Mouse (Mus musculus) T-cell, adult 2 months (primary cell): ENCODE measurements around the gene Stox1.
"Not testable (repeated sequence)": the region's sequence is repeated elsewhere in the genome, so short reads cannot be mapped to it uniquely, and the experiment has no call there.

ENCODE experiments used
- DNase-seq: peaks from one replicate; pipeline ENCODE4 v3.0.0; 2022; ENCODE audit warnings: low spot score

Gene Stox1

DNA sequence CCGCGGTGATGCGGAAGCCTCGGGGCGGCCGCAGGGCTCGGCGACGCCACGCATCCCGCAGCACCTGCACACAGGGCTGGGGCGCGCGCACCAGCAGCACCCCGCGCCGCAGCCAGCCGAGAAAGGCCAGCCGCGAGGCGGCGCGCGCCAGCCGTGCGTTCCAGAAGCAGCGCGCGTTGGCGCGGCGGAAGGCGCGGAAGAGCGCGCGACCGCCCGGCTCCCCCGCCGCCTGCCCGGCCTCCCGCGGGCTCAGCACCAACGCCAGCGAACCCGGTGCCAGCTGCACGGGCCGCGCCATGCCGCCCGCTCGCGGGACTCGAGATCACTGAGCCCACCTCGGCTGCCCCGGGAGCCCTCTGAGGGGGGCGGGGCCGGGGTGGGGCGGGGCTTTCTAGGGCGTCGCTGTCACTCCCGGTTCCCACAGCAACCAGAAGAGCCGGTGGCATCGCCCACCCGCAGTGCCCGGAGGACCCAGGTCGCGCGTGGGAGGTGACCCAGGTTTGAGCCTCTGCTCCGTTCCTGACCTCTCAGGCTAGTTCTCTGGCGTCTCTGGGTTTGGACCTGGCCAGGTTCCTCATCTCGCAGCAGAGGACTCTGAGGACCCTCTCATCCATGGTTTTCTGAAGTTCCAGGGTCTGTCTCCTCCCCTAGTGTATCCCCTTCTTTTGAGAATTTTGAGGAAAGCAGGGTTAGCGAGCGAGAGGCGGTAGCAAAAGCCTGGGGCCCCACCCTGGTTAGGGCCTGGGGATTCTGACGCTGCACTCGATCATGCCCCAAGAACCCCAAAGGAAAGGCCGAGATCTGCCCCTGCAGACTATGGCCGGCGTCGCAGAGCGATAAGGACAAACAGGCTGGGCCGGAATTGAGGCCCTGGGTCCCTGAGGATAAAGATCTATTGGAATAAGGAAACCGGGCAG is at the start of gene Stox1:
TSS of gene Stox1 (minus strand) at position 358 of the 917 bp plus-strand sequence.
- DNase-seq = peak; percentile 27

DNA sequence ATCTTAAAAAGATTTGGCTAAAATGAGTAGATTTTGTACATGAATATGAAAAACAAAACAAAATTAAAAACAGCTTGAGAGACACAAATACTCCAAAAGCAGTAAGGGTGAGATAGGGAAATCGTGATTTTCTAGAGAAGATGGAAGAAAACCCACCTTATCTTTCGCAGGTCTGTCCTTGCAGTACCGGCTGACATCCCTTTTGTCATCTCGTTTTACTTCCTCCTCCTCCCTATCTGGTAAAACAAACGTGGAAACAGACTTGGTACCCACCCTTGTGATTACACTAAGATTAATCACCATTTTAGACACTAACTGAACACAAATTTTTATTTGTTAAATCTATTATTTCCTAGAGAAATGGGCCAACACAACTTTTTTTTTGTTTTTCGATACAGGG is 24.9 kb upstream of the Stox1 start:
- no peak for DNase-seq

DNA sequence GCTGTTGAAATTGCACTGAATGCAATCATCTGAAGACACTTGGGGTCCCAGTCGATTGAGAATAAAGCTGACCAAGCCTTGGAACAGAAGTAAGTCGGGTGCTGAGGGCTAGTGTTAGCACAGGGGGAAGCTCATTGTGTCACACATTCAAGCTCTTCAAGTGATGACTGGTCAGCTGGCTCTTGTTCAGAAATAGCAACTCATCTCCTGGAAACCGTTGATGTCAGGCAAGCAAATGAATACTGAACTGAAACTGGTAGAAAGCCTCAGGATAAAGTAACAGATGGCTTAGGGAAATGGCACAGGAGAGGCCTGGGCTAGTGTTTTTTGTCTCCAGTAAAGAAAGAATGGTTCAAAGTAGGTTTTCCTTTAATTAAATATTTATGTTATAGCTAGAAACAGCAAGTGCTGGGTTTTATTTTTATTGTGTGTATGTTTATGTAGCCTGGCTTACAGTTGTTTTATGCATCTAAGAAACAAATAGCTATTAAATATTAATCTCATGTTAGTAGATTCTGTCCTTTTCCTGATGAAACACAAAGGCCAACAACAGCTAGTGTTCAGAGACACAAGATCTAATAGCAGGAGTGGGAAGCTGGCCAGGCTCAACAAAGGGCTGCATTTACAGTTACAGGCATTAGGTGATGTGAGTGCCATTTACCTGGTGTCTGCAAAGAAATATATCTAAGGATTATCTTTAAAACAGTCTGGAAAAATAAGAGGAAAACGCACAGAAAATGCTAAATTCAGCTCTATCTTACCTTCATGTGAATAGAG is 14.2 kb upstream of the Stox1 start:
- DNase-seq = no peak

DNA sequence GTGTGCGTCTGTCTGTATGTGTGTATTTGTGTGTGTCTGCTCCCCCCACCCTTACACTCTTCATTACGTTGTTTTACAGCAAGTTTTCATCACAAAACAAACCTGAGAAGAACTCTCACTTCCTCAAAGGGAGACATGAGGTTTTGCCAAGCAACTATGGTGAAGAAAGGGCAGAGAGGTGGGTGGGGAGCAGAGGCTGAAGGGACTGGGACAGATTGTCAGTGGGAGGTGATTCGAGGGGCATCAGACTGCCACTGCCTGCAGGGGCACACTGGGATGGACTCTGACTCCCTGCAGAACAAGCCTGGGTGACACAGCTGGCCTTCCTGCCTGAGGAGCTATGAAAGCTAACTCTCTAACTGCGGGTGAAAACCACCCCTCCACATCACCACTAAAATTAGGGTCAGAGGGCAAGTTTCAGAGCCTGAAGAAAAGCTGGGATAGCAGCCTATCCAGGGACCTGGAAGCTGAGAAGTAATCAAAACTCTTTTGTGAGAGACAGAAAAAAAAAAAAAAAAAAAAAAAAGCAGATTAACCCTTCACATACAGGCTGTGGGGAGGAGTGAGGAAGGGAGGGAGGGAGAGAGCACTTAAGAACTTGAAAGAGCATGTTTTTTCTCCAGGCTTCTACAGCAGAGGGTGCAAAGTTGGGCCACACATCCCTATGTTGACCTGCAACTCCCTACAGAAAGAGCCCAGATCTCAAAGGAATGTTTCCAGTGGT is 11.2 kb upstream of the Stox1 start:
- DNase-seq = no peak

DNA sequence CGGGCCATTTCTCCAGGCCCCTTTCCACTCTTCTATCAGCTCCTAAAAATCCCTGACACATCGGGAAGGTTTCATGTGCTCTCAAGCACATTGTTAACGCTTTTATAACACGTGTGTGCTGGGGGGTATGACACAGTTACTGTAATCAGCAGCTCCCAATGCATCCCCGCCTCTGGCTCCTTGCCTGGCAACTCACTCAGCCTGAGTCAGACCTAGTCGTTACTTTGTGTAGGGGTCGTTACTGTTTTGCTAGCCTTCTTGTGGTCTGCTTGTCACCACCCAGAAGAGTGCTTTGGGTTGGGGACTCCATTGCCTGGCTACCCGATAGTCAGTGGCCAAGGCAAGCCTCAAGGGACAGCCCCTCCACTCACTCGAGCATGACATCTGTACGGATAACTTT is 4.9 kb upstream of the Stox1 start:
- DNase-seq = no peak

DNA sequence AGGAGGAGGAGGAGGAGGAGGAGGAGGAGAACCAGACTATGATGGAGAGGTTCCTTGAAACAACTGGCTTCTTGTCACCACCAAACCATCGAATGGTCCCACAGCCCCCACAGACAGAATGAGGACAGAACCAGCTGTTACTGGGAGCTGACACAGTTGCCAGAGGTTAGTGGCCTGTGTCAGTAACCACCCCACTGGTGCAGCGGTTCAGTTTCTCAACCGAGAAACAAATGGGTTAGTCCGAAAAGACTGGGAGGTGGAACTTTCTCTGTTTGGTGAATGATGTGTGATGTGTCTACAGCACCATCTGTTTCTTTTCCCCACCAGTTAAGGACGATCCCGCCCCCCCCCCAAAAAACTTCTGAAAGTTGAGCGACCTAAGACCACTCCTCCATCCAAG is 992 bp downstream of the Stox1 start:
- DNase-seq = no peak

DNA sequence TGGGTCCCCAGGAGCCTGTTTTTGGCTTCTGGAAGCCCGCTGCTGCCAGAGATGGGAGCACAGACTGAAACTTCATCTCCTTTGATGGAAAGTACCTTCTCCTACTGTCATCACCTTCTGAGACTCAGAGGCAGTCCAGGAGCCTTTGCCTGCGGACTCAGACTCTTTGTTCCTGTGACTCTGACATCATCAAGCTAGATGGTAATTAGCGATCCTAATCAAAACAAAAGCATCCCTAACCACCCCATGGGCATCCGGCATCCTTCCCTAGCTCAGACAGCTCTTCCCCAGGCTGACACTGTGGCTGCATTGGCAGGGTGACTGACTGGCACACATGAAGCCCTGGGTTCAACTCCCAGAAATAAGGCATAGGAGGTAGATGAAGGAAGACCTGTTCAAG is 3.2 kb downstream of the Stox1 start:
- DNase-seq = no peak

DNA sequence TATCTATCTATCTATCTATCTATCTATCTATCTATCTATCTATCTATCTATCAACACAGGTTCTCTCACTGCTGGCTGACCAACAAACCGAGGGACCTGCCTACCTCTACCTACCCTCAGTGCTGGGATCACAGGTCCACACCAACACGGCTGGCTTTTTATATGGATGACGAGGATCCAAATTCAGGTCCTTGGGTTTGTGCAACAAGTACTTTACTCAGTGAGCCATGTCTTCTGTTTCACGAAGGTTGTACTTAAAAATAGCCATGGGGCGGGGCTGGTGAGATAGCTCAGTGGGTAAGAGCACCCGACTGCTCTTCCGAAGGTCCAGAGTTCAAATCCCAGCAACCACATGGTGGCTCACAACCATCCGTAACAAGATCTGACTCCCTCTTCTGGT is 5.4 kb downstream of the Stox1 start:
- not testable (repeated sequence) for DNase-seq

DNA sequence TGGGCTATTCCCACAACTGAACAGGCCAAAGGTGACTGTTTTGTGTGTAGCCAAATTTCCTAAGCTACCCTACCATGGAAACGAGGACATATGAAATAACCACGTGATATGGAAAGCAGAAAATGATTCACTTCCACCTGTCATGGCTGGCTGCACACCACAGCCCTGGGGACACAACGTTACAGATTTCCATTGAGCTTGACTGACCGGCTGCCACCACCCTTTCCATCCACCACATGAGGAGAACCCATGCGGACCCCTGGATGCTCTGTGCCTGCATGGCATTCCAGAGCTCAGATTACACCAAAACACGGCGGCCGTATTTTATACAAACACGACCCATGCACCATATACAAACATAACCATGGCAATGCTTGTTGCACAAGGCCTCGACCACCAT is 12.5 kb downstream of the Stox1 start:
- DNase-seq = no peak

DNA sequence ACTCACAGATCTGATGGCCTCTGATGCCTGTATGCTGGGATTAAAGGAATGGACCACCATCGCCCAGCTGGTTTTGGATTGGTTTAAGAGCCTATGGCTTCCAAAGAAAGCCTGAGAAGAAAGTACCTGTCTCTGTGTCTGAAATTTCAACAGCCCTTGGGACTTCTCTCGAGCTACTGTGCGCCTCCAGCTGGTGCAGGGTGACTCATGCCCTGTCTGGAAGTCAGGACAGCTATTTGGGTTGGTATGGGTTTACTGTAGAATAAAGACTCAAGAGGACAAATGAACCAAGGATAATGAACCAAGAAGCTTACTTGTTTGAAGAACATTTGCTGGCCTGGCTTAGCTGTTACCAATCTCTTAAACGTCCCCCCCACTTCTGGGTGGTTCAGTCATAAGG is 22.3 kb downstream of the Stox1 start:
- no peak for DNase-seq

DNA sequence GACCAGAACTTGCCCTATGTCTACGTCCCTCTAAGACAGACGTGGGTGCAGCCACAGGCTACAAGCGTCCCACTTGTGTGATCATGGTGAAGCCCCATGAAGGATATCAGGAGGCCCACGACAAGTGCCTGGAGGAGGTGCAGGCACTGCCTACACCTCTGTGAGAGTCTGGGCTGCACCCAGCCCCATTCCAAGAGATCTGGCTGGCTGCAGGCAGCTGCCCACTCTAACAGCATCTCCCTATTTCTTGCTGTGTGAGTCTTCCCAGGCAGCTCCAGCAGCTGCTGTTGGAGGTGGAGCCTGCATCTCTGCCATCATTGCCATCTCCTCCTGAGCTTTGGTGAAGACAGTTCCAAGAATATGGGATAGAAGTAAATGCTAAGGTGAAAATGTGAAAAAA is 23.5 kb downstream of the Stox1 start:
- no peak for DNase-seq

DNA sequence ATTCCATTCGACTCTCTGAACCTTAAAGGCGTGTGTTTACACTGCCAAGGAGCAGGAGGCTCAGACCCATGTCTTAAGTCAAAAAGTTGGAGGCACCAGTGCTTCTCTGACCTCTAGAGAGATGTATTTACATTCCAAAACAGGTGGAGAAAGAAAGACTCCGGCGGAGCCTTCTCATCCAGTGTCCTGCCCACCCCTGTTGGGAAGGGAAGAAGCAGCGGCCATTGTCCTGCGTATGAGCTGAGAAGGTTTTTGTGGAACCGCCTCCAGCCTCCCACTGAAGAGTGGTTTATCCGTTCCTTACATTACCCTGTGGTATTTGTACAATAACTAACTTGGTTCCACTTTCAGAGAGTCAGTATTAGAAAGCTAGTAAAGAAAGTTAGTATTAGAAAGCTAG is 33.2 kb downstream of the Stox1 start:
- no peak for DNase-seq

DNA sequence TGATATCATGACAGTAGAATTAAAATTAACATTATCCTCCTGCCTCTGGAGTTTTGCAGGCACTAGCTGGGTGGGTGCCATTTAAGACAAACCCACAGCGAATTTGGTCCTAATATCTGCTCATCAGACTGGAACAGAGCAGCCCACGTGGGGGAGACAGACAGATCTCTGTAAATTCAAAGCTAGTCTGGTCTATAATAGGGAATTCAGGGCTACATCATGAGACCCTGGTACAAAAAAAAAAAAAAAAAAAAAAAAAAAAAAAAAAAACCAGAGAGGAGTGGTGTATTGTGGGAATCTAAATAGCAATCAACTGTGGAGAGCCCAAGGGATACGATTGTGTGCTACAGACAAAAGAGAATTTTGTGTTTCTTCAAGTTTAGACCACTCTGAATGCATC is 33.7 kb downstream of the Stox1 start:
- DNase-seq = no peak

DNA sequence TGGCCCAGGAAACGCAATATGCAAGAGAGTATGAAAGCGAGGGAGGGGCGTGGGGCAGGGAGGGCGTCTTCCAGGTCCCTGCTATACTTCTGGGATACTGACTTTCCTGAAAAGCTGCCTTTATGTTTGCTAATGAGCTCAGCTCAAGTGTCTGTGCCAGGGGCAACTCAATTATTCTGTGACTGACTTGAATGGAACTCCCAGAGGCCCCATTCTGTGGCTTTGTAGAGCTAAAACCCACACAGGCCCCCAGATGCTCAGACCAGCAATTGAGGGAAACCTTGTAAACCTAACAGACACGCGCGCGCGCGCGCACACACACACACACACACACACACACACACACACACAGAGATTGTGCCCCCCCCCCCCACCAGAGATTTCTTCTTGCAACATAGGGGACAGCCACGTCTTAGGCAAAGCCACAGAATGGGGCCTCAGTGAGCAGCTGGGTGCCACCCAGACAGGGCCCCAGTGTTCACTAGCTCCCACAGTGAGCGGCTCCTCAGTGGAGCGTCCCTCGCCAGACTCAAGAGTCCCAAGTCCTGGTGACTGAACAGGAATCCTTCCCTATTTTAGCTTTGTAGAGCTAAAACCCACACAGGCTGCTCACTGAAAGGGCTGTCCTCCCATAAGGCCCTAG is 38.8 kb downstream of the Stox1 start:
- DNase-seq = no peak

DNA sequence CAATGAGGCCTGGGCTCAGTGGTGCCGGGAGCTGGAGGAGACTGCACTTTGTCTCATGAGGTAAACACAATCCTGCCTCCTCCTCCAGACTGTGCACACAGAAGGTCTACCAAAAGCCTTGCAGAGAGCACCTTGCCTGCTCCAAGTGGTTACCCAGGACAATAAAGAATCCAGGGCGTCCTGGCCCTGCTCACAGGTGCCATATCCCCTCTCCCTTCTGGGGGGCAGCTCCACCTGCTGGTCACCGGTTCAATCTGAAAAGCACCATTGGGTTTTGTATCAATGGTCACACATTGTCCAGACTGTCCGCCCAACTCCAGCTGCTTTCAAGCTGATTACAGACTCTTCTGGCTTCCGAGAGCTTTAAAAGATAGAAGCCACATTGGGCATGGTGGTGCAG is 42.9 kb downstream of the Stox1 start:
- peak; percentile 5 for DNase-seq

DNA sequence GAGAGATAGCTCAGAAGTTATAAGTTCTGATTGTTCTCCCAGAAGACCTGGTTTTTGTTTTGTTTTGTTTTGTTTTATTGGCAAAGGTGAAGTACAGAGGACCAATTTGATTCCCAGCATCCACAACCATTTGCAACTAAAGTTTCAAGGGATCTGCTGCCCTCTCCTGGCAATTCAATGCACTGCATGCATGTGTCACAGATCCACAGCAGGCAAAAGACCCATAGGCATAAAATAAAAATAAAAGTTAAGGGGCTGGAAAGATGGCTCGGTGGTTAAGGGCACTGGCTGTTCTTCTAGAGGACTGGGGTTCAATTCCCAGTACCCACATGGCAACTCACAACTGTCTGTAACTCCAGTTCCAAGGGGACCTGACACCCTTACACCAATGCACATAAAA is 46.1 kb downstream of the Stox1 start:
- no peak for DNase-seq

DNA sequence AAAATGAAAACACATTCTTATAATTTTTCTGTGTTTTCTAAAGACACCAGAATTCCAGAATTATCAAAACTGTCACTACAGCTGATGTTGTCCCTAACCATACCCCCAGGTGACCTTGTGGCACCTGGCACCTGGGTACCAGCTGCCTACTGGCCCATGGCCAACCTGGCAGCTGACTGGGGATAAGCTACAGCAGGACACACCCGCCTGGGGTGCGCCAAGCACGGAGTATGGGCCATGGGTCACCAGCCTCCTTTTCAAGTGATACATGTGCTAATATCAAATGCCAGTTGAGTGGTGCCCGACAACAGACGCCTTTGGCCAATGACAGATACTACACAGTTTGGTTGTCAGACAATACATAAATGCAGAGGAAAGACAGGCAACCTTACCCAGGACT is 48.6 kb downstream of the Stox1 start:
- DNase-seq = no peak

DNA sequence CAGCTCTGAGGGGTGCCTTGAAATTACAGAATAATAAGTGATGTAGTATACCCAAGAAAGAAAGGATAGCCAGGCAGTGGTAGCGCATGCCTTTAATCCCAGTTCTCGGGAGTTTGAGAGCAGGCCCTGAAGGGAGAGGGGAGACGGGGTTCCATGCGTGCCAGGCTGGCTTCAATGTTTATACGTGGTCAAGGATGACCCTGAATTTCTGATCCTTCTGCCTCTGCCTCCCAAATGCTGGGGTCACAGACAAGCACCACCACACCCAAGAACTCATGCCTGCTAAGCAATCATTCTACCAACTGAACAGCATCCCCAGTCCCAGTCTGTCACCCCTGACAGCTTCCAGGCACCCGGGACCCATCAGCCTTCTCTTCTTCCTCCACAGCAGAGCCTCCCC is 49.7 kb downstream of the Stox1 start:
- DNase-seq = no peak

DNA sequence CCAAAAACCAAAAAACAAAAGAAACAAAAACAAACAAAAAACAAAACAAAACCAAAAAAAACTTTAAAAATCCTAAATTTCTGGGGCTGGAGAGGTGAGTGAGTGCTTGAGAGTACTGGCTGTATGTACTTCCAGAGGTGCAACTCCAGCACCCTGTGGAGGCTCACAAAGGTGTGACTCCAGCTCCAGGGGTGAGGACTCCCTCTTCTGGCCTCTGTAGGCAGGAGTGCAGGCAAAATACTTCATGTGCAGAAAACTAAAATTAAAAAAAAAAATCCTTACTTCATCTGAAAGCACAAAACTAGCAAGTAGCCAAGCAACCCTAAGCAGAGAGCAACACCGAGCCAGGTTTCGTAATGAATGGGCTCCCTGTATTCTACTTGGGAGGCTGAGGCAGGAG is 53.6 kb downstream of the Stox1 start:
- DNase-seq = no peak

DNA sequence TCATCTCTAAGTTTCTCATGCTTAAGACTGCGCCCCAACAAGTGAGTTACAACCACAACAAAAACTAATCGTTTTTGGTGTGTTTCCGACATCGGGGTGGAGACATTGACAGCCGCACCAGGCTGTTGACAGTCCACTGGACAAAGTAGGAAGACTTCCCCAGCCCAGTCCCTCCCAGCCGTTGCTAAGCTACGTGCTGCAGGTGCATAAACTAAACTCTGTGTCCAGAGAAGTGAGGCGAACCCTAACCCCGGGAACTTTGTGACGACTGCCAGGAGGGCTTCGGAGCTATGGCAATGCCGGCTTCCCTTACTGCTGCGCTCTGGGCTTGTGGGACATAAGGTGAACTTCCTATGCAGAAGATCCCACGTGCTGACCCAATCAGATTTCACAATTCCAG is 56.7 kb downstream of the Stox1 start:
- no peak for DNase-seq

DNA sequence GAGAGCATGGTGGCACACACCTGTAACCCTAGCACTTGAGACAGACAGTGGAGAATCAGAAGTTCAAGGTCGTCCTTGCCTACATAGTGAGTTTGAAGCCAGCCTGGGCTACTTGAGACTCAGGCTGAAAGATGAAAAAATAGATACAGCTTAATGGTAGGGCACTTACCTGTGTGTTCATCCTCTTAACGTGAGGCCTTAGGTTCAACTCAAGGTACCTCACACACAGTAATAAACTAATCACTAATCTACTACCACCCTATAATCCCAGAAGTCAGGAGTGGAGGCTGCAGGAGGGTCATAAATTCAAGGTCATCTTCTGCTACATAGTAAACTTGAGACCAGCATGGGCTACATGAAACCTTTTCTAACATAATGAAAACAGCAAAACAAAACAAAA is 57.5 kb downstream of the Stox1 start:
- DNase-seq = no peak

DNA sequence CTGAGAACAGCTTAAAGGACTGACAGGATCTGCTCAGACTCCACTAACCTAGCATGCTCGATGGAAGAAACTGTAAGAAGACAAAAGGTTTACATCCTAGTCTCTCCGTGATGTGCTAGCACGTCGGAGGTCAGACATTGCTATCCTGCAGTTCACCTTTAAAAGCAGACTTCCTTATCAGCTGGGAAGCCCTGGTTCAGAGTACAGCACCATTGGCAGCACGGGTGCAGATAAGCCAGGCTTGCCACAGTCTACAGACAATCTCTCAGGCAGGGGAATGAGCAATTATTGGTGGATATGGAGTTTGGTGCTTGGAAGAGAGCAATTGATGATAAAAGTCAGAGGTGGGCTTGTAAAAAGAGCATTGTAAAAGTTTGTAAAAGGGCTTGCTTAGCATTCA is 57.9 kb downstream of the Stox1 start:
- DNase-seq = no peak
